Mouse (Mus musculus) bone marrow macrophage, adult 2 months (primary cell): ENCODE results near the gene Mfsd7a.

Source experiments
- CTCF ChIP-seq: IDR thresholded peaks from 2 replicates; pipeline ENCODE4 v1.5.1; 2012; ENCODE audit warnings: low read depth, mild to moderate bottlenecking, low read length, moderate library complexity
- POLR2A ChIP-seq: IDR thresholded peaks from 2 replicates; pipeline ENCODE4 v1.6.1; 2012; ENCODE audit warnings: mild to moderate bottlenecking, low read depth, low read length, borderline replicate concordance

- TF ChIP-seq CTCF (no peak), POLR2A (no peak)
Measured at GRCm38 (mm10) chr5:108414711-108415110, 34.0 kb downstream of the Mfsd7a start.
